Mouse (Mus musculus): Measurements from ENCODE around the gene Bst2.

- no peak for TF ChIP-seq CTCF (IDR thresholded peaks at IDR 0.05; ENCODE audit: borderline replicate concordance, extremely low read depth, insufficient read depth, insufficient read length)
- TF ChIP-seq POLR2A (IDR thresholded peaks at IDR 0.05; ENCODE audit: borderline replicate concordance, extremely low read depth, insufficient read depth, insufficient read length, poor library complexity, severe bottlenecking), result no peak
Measured at GRCm38 (mm10) chr8:71484736-71485135, 52.5 kb downstream of the Bst2 start.

All from brain, embryonic 14.5 days (tissue).